Mouse (Mus musculus) limb, embryonic 12.5 days (tissue): Measurements from ENCODE around the gene Olfr466. TPM values are rescaled to one million over a fixed set of nuclear protein-coding genes. Genes with fewer than 3 reads are reported as not detected.

ENCODE experiments used
- ATAC-seq: fragments of 200-750 bp; cut with Nextera tagmentation; 2 replicates; pipeline ENCODE4 v1.8.0; 2017; ENCODE audit warnings: low read depth, moderate TSS enrichment; ENCODE audit not compliant: insufficient number of reproducible peaks, insufficient read depth, low FRiP score, low TSS enrichment
- H3K27ac ChIP-seq: fragments of 300-500 bp; sonication (generic); 2 replicates; pipeline ENCODE4 v1.5.1; 2016; ENCODE audit warnings: mild to moderate bottlenecking, moderate library complexity
- H3K27me3 ChIP-seq: fragments of 300-500 bp; sonication (generic); 2 replicates; pipeline ENCODE4 v1.6.1; 2016; ENCODE audit warnings: mild to moderate bottlenecking, moderate library complexity
- H3K36me3 ChIP-seq: fragments of 300-500 bp; sonication (generic); 2 replicates; pipeline ENCODE4 v1.6.1; 2016; ENCODE audit warnings: mild to moderate bottlenecking, moderate library complexity
- H3K4me1 ChIP-seq: fragments of 300-500 bp; sonication (generic); replicated peaks from 2 replicates; pipeline ENCODE4 v1.6.1; 2016
- H3K4me2 ChIP-seq: fragments of 300-500 bp; sonication (generic); 2 replicates; pipeline ENCODE4 v1.6.1; 2016; ENCODE audit warnings: mild to moderate bottlenecking, moderate library complexity
- H3K4me3 ChIP-seq: fragments of 300-500 bp; sonication (generic); replicated peaks from 2 replicates; pipeline ENCODE4 v1.5.1; 2016; ENCODE audit warnings: mild to moderate bottlenecking
- H3K9ac ChIP-seq: fragments of 300-500 bp; sonication (generic); replicated peaks from 2 replicates; pipeline ENCODE4 v1.6.1; 2016; ENCODE audit warnings: mild to moderate bottlenecking, moderate library complexity
- H3K9me3 ChIP-seq: fragments of 300-500 bp; sonication (generic); 2 replicates; pipeline ENCODE4 v1.6.1; 2016; ENCODE audit warnings: mild to moderate bottlenecking, moderate library complexity
- WGBS: fragments of 180-500 bp; shearing (Covaris S2); methylation state at CpG from one replicate; pipeline ENCODE4 v1.1.7; 2016; 5-methylcytosine and 5-hydroxymethylcytosine counted together
- polyA plus RNA-seq: library from polyadenylated mRNA; unstranded; fragments of >200 nt; fragmentation: Nextera tagmentation; extraction: Ambion mirVana; gene quantifications from 2 replicates; pipeline ENCODE4 v1.2.1, GENCODE M21; 2016

Olfr466 gene
- polyA plus RNA-seq, 1 experiment from 2014 or later, result not detected

DNA sequence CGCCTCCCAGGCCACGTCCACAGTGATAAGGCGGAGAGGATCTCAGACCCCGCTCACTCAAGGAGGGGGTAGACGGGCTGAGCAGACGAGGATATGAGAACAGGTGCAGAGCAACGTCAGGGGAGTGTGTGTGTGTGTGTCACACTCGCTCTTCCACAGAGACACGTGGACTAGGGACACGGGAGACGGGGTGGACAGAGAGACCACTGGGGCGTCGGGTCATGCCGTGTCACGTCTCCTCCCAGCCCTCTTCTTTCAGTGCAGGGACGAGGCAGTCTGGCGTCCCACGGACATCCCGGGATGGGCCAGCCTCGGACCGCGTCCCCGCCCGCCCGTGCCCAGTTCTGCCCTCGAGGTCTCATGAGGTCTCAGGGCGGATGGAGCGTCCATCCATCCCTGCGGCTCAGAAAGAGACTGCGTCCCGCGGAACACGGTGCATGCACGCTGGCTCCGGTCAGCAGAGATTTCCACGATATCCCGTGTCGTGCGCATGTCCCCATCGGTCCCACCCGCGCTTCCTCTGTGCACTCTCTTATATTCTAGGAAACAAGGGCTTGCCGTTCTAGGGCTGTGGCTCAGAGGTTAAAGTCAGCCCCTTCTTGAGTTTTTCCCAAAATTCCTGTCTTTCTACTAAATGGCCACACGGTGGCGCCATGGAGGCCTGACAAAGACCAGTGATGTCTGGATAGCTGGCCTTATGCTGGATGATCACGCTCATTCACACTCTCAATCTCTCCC lies 25.9 kb downstream of the Olfr466 start:
- no peaks in the 10 kb centered on the region for H3K4me1 ChIP-seq
- peak; percentile 26; the same call in 1 of the 2 replicates for ATAC-seq
- H3K9me3 ChIP-seq, result no peaks in the 10 kb centered on the region
- 21% methylated on average over 43 of the region's 46 CpGs for WGBS
- no peaks in the 10 kb centered on the region for H3K27me3 ChIP-seq
- no peak overlapping the region for H3K27ac ChIP-seq
- H3K36me3 ChIP-seq, result no peaks in the 10 kb centered on the region
- peak overlapping the region; percentile 32 for H3K4me3 ChIP-seq
- H3K4me2 ChIP-seq, result peak overlapping the region; percentile 53
- peak overlapping the region; percentile 42; the same call in 1 of the 2 replicates for H3K9ac ChIP-seq

DNA sequence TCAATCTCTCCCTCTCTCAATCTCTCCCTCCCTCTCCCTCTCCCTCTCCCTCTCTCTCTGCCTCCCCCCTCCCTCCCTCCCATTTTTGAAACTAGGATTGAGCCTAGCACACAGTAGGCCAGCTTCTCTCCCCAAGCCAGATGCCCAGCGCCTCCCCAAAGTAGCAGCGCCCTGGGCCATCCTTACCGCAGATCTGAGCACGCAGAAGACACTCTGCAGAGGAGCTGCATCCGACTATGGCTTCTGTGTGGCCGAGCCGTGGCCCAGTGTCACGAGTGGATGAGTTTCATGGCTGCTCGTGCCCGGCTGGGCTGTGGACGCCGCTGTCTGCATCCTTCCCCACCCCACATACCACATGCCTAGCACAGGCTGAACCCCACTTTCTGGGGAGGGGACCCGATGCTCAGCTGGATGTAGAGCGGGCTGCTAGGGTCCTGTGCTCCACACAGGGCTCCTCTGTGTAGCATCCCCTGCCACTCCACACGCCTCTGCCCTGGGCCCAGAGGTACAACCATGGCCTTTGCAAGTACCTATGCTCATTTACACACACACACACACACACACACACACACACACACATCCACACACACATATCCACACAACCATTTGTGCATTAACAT lies 26.5 kb downstream of the Olfr466 start:
- Histone ChIP-seq H3K4me3 (no peak overlapping the region), H3K27me3 (no peaks in the 10 kb centered on the region), H3K9me3 (0 out of 2 replicates have a peak, but pooled peaks cover 3% of the 10 kb centered on the region), H3K4me1 (no peaks in the 10 kb centered on the region), H3K36me3 (no peaks in the 10 kb centered on the region), H3K4me2 (no peak overlapping the region), H3K27ac (no peak overlapping the region), H3K9ac (no peak overlapping the region)
- ATAC-seq, result no peak
- WGBS, result 52% methylated on average over 15 of the region's 15 CpGs

DNA sequence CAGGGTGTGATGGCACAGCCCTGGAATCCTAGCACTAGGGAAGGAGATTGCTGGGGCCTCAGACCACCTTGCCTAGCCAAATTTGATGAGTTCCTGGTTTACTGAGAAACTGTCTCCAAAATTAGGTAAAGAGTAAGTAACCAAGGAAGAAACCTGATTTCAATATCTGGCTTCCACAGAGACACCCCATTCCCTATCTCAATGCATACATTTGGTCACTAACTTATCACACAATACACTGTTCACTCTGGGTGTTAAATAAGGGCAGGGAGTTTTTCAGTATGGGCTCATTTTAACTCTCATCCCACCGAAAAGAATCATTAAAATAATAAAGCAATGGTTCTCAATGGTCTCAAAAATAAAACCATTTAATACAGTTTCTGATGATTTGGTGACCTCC lies 50.6 kb downstream of the Olfr466 start:
- WGBS, result 59% methylated on average over 1 of the region's 1 CpGs
- Histone ChIP-seq H3K27ac (no peak overlapping the region), H3K4me3 (no peak overlapping the region), H3K9ac (no peak overlapping the region), H3K27me3 (no peaks in the 10 kb centered on the region), H3K9me3 (peaks cover 3% of the 10 kb centered on the region; the same call in 1 of the 2 replicates), H3K4me2 (no peak overlapping the region), H3K36me3 (no peaks in the 10 kb centered on the region), H3K4me1 (no peaks in the 10 kb centered on the region)
- ATAC-seq, result no peak

Other genes with a start within 250 kb of the Olfr466 start
- 1.4 and 2.5 TPM in 2 replicates for gene Cntnap3, start 246.3 kb upstream of the Olfr466 start, polyA plus RNA-seq
- not detected in 2 replicates for gene Spata31, start 232.8 kb upstream of the Olfr466 start, polyA plus RNA-seq
- gene Spata31d1c, start 117.2 kb upstream of the Olfr466 start, polyA plus RNA-seq, result not detected in 2 replicates
- gene Prss47, start 97.5 kb upstream of the Olfr466 start, polyA plus RNA-seq, result not detected in 2 replicates
- 60.2 and 62.8 TPM in 2 replicates for gene Mfsd14b, start 37.3 kb upstream of the Olfr466 start, polyA plus RNA-seq
- gene Olfr465-ps1, start 12.2 kb upstream of the Olfr466 start, polyA plus RNA-seq, result not detected in 2 replicates
- 0.05 and 0.11 TPM in 2 replicates for gene Nlrp4f, start 55.7 kb downstream of the Olfr466 start, polyA plus RNA-seq
- not detected in 2 replicates for gene Gm10775, start 109.3 kb downstream of the Olfr466 start, polyA plus RNA-seq
- 19.4 and 20.5 TPM in 2 replicates for gene Zfp369, start 128.6 kb downstream of the Olfr466 start, polyA plus RNA-seq